Mouse (Mus musculus) kidney, adult 10 weeks (tissue): ENCODE measurements around the gene Olfr142. TPM values are rescaled to one million over a fixed set of nuclear protein-coding genes. Genes with fewer than 3 reads are reported as not detected.

Source experiments
- polyA plus RNA-seq: library from polyadenylated mRNA; stranded (reverse); fragments of 350-450 nt; fragmentation: Illumina TruSeq; extraction: RNeasy Lipid Tissue Mini Kit (QIAGEN cat#74804); gene quantifications from one replicate; pipeline ENCODE4 v1.2.3, GENCODE M21; 2014; ENCODE audit warnings: low read depth, low replicate concordance

The Olfr142 gene
- polyA plus RNA-seq: not detected

DNA sequence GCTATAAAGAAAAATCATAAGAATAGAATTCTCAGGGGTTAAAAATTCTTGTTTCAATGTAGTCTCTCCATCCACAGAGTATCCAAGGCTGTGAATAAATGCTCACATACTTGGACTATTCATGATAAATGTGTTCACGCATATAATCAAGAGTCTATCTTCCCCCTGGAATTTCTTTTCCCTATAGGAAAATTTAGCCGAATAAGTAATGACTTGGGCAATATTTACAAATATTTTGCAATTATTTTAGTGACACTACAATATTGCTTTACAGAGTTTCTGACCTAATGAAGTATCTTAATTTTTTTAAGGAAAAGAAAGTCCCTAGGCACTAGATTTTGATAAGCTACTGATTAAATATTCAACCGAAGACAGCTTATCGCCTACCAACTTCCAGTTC is at the start of gene Olfr142:
Gene Olfr142, minus strand, starts transcription at position 101 of the 400 bp plus-strand sequence.

DNA sequence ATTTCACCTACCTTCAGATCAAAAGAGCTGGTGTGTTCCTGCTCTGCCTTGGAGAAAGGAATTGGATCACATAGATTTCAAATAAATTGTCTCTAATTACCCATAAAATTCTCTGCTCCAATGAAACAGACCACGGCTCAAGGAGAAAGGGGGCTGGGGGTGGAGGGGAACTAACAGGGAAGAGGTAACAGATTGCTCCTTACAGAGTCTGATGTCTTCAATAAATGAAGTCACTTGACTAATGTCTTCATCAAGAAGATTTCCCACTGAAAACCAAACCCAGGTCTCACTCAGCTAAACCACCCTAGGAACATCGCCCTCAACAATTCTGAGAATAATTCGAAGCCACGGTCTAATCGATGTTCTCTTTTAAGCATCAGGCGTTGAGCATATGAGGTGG is 35.3 kb upstream of the Olfr142 start, which contains the start of gene Olfr1272:
Gene Olfr1272, minus strand, starts transcription at position 101 of the 400 bp plus-strand sequence.

GRCm38 (mm10) chr2:90270932-90271331 is 13.5 kb upstream of the Olfr142 start, which contains the start of gene Olfr1271:
Olfr1271 (minus strand) TSS chr2:90271032.

DNA sequence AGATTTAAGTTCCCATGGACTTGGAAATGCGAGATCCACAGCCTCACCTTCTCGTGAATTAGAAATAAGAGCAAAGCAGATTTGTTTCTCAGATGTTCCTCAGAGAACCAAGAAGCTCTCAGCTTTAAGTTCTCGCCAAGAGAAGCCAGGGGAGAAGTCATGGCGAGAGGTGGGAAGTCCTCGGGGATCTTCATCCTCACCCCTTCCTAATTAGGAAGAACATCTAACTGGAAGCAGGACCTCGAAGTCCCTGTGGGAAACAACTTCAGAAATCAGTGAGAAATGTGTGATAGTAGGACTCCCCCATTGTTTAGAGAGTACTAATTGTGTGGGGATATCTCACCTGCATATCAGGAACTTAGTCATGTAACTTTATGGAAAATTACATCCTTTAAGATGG is 33.0 kb downstream of the Olfr142 start, which contains the start of gene Olfr1506:
Gene Olfr1506, minus strand, starts transcription at position 101 of the 400 bp plus-strand sequence.

Other genes with a start within 250 kb of the Olfr142 start
- not detected for gene Olfr1263, start 245.5 kb downstream of the Olfr142 start, polyA plus RNA-seq
- not detected for gene Olfr1264, start 232.0 kb downstream of the Olfr142 start, polyA plus RNA-seq
- gene Olfr1265, start 222.3 kb downstream of the Olfr142 start, polyA plus RNA-seq: not detected
- gene Olfr140, start 194.0 kb downstream of the Olfr142 start, polyA plus RNA-seq: not detected
- gene Olfr1269, start 136.2 kb downstream of the Olfr142 start, polyA plus RNA-seq: not detected
- gene Olfr32, start 115.3 kb downstream of the Olfr142 start, polyA plus RNA-seq: not detected
- not detected for gene Olfr1270, start 104.5 kb downstream of the Olfr142 start, polyA plus RNA-seq
- not detected for gene Olfr1506, start 33.1 kb downstream of the Olfr142 start, polyA plus RNA-seq
- gene Olfr1271, start 13.4 kb upstream of the Olfr142 start, polyA plus RNA-seq: not detected
- not detected for gene Olfr1272, start 35.2 kb upstream of the Olfr142 start, polyA plus RNA-seq
- not detected for gene Gm13769, start 64.6 kb upstream of the Olfr142 start, polyA plus RNA-seq
- gene Olfr1274-ps, start 141.1 kb upstream of the Olfr142 start, polyA plus RNA-seq: not detected